Mouse (Mus musculus) midbrain, embryonic 11.5 days (tissue): Measurements from ENCODE around the gene Nxph3. TPM values are rescaled to one million over a fixed set of nuclear protein-coding genes. Genes with fewer than 3 reads are reported as not detected.

Experiments
- ATAC-seq: fragments of 200-750 bp; cut with Nextera tagmentation; 2 replicates; pipeline ENCODE4 v1.8.0; 2017; ENCODE audit warnings: moderate TSS enrichment, moderate library complexity; ENCODE audit not compliant: low FRiP score
- DNase-seq: peaks from one replicate; pipeline ENCODE4 v3.0.0; 2015; ENCODE audit warnings: low spot score; ENCODE audit errors: missing footprints
- H3K27ac ChIP-seq: fragments of 300-500 bp; sonication (generic); 2 replicates; pipeline ENCODE4 v1.5.1; 2014; ENCODE audit warnings: low read depth, low read length
- H3K27me3 ChIP-seq: fragments of 300-500 bp; sonication (generic); 2 replicates; pipeline ENCODE4 v1.6.1; 2014; ENCODE audit warnings: mild to moderate bottlenecking, low read length, moderate library complexity, mixed read lengths; ENCODE audit not compliant: control insufficient read depth, insufficient read depth
- H3K36me3 ChIP-seq: fragments of 300-500 bp; sonication (generic); 2 replicates; pipeline ENCODE4 v1.6.1; 2014; ENCODE audit warnings: mild to moderate bottlenecking, low read length, moderate library complexity, mixed read lengths; ENCODE audit not compliant: control insufficient read depth, insufficient read depth
- H3K4me1 ChIP-seq: fragments of 300-500 bp; sonication (generic); 2 replicates; pipeline ENCODE4 v1.6.1; 2014; ENCODE audit warnings: low read length; ENCODE audit not compliant: control insufficient read depth, insufficient read depth
- H3K4me2 ChIP-seq: fragments of 300-500 bp; sonication (generic); 2 replicates; pipeline ENCODE4 v1.6.1; 2014; ENCODE audit warnings: mild to moderate bottlenecking, moderate library complexity
- H3K4me3 ChIP-seq: fragments of 300-500 bp; sonication (generic); 2 replicates; pipeline ENCODE4 v1.5.1; 2014; ENCODE audit warnings: low read depth, low read length
- H3K9ac ChIP-seq: fragments of 300-500 bp; sonication (generic); 2 replicates; pipeline ENCODE4 v1.6.1; 2014; ENCODE audit warnings: low read length
- H3K9me3 ChIP-seq: fragments of 300-500 bp; sonication (generic); 2 replicates; pipeline ENCODE4 v1.6.1; 2016; ENCODE audit warnings: low read length; ENCODE audit not compliant: control insufficient read depth
- WGBS: fragments of 180-500 bp; shearing (Covaris S2); extraction: QIAGEN DNeasy Blood & Tissue Kit; methylation state at CpG from one replicate; pipeline ENCODE4 v1.1.7; 2014; 5-methylcytosine and 5-hydroxymethylcytosine counted together
- polyA plus RNA-seq: library from polyadenylated mRNA; unstranded; fragments of >200 nt; fragmentation: Nextera tagmentation; extraction: Ambion mirVana; gene quantifications from 2 replicates; pipeline ENCODE4 v1.2.1, GENCODE M21; 2014

The Nxph3 gene
- 0.20 and 0.37 TPM in 2 replicates for polyA plus RNA-seq

GRCm38 (mm10) chr11:95514298-95514861 is at the start of gene Nxph3:
Gene Nxph3, minus strand, starts transcription at chr11:95514570.
- no peak within 1 kb of the TSS for H3K27ac ChIP-seq
- no peaks in the 10 kb centered on the region for H3K36me3 ChIP-seq
- H3K9ac ChIP-seq = peak within 1 kb of the TSS; percentile 34
- WGBS = 1% methylated on average over 62 of the region's 66 CpGs
- peak; percentile 98 for DNase-seq
- peak within 1 kb of the TSS; percentile 56 for H3K4me2 ChIP-seq
- ATAC-seq = peak; percentile 52
- H3K4me3 ChIP-seq = peak within 1 kb of the TSS; percentile 47
- no peaks in the 10 kb centered on the region for H3K9me3 ChIP-seq
- peaks cover 39% of the 10 kb centered on the region for H3K27me3 ChIP-seq
- H3K4me1 ChIP-seq = peaks cover 37% of the 10 kb centered on the region

GRCm38 (mm10) chr11:95563849-95564248 is 49.5 kb upstream of the Nxph3 start:
- DNase-seq (no peak), ATAC-seq (no peak)
- H3K36me3 ChIP-seq = no peaks in the 10 kb centered on the region
- H3K4me1 ChIP-seq = no peaks in the 10 kb centered on the region
- H3K27ac ChIP-seq = no peak overlapping the region
- H3K9me3 ChIP-seq = no peaks in the 10 kb centered on the region; the same call in 1 of the 2 replicates
- WGBS = 96% methylated on average over 5 of the region's 5 CpGs
- H3K27me3 ChIP-seq = no peaks in the 10 kb centered on the region
- H3K4me2 ChIP-seq = no peak overlapping the region
- H3K9ac ChIP-seq = no peak overlapping the region
- H3K4me3 ChIP-seq = no peak overlapping the region

GRCm38 (mm10) chr11:95560773-95561172 is 46.4 kb upstream of the Nxph3 start:
- Histone ChIP-seq H3K36me3 (no peaks in the 10 kb centered on the region), H3K4me2 (no peak overlapping the region), H3K4me1 (no peaks in the 10 kb centered on the region), H3K9ac (no peak overlapping the region), H3K4me3 (no peak overlapping the region), H3K9me3 (no peaks in the 10 kb centered on the region; the same call in 1 of the 2 replicates), H3K27ac (no peak overlapping the region), H3K27me3 (no peaks in the 10 kb centered on the region)
- ATAC-seq = no peak
- 75% methylated on average over 3 of the region's 3 CpGs for WGBS
- DNase-seq = peak; percentile 33

- H3K27me3 ChIP-seq = no peaks in the 10 kb centered on the region
- no peak overlapping the region for H3K4me2 ChIP-seq
- 83% methylated on average over 2 of the region's 2 CpGs for WGBS
- H3K4me3 ChIP-seq = no peak overlapping the region
- H3K36me3 ChIP-seq = no peaks in the 10 kb centered on the region
- ATAC-seq (no peak), DNase-seq (no peak)
- no peak overlapping the region for H3K27ac ChIP-seq
- no peak overlapping the region for H3K9ac ChIP-seq
- no peaks in the 10 kb centered on the region for H3K4me1 ChIP-seq
- no peaks in the 10 kb centered on the region; the same call in 1 of the 2 replicates for H3K9me3 ChIP-seq
Observed at GRCm38 (mm10) chr11:95559761-95560160, 45.4 kb upstream of the Nxph3 start.

- DNase-seq (no peak), ATAC-seq (no peak)
- H3K36me3 ChIP-seq = no peaks in the 10 kb centered on the region
- no peak overlapping the region for H3K27ac ChIP-seq
- no peak overlapping the region for H3K9ac ChIP-seq
- no peak overlapping the region for H3K4me3 ChIP-seq
- no peaks in the 10 kb centered on the region for H3K27me3 ChIP-seq
- H3K4me1 ChIP-seq = no peaks in the 10 kb centered on the region
- no peaks in the 10 kb centered on the region for H3K9me3 ChIP-seq
- H3K4me2 ChIP-seq = no peak overlapping the region
- WGBS = 20% methylated on average over 6 of the region's 6 CpGs
Observed at GRCm38 (mm10) chr11:95557719-95558118, 43.3 kb upstream of the Nxph3 start.

- H3K9ac ChIP-seq = no peak overlapping the region
- no peaks in the 10 kb centered on the region for H3K27me3 ChIP-seq
- DNase-seq (no peak), ATAC-seq (no peak)
- H3K27ac ChIP-seq = no peak overlapping the region
- WGBS = 77% methylated on average over 6 of the region's 6 CpGs
- no peaks in the 10 kb centered on the region for H3K36me3 ChIP-seq
- no peaks in the 10 kb centered on the region for H3K4me1 ChIP-seq
- no peak overlapping the region for H3K4me3 ChIP-seq
- no peak overlapping the region for H3K4me2 ChIP-seq
- no peaks in the 10 kb centered on the region for H3K9me3 ChIP-seq
Observed at GRCm38 (mm10) chr11:95557032-95557431, 42.7 kb upstream of the Nxph3 start.

- no peaks in the 10 kb centered on the region for H3K27me3 ChIP-seq
- H3K27ac ChIP-seq = no peak overlapping the region
- no peak overlapping the region for H3K9ac ChIP-seq
- no peaks in the 10 kb centered on the region for H3K9me3 ChIP-seq
- H3K4me1 ChIP-seq = no peaks in the 10 kb centered on the region
- DNase-seq = no peak
- 72% methylated on average over 8 of the region's 8 CpGs for WGBS
- ATAC-seq = no peak
- no peaks in the 10 kb centered on the region for H3K36me3 ChIP-seq
- H3K4me3 ChIP-seq = no peak overlapping the region
- no peak overlapping the region for H3K4me2 ChIP-seq
Observed at GRCm38 (mm10) chr11:95555279-95555678, 40.9 kb upstream of the Nxph3 start.

- H3K27ac ChIP-seq = no peak overlapping the region
- WGBS = 87% methylated on average over 12 of the region's 12 CpGs
- H3K36me3 ChIP-seq = no peaks in the 10 kb centered on the region
- no peak for DNase-seq
- no peak overlapping the region for H3K9ac ChIP-seq
- no peaks in the 10 kb centered on the region for H3K9me3 ChIP-seq
- no peaks in the 10 kb centered on the region for H3K4me1 ChIP-seq
- H3K4me2 ChIP-seq = no peak overlapping the region
- no peaks in the 10 kb centered on the region for H3K27me3 ChIP-seq
- ATAC-seq = no peak
- no peak overlapping the region for H3K4me3 ChIP-seq
Observed at GRCm38 (mm10) chr11:95550301-95551021, 36.1 kb upstream of the Nxph3 start.

GRCm38 (mm10) chr11:95546021-95546782 is 31.8 kb upstream of the Nxph3 start:
- Histone ChIP-seq H3K9me3 (no peaks in the 10 kb centered on the region), H3K4me1 (no peaks in the 10 kb centered on the region), H3K9ac (no peak overlapping the region), H3K27me3 (no peaks in the 10 kb centered on the region), H3K36me3 (no peaks in the 10 kb centered on the region), H3K4me2 (no peak overlapping the region), H3K4me3 (no peak overlapping the region), H3K27ac (no peak overlapping the region)
- no peak for DNase-seq
- no peak for ATAC-seq
- 65% methylated on average over 10 of the region's 10 CpGs for WGBS
